Mouse (Mus musculus) intestine, postnatal 0 days (tissue): ENCODE results near the gene Tpcn2. TPM values are rescaled to one million over a fixed set of nuclear protein-coding genes. Genes with fewer than 3 reads are reported as not detected.

Experiments
- ATAC-seq: fragments of 200-750 bp; cut with Nextera tagmentation; 2 replicates; pipeline ENCODE4 v1.8.0; 2017; ENCODE audit warnings: mild to moderate bottlenecking, moderate TSS enrichment, moderate library complexity
- H3K27ac ChIP-seq: fragments of 300-500 bp; sonication (generic); 2 replicates; pipeline ENCODE4 v1.5.1; 2014; ENCODE audit warnings: mild to moderate bottlenecking, low read depth, low read length, moderate library complexity
- H3K27me3 ChIP-seq: fragments of 300-500 bp; sonication (generic); replicated peaks from 2 replicates; pipeline ENCODE4 v1.6.1; 2014; ENCODE audit warnings: low read length, mixed read lengths; ENCODE audit not compliant: control insufficient read depth, insufficient read depth
- H3K36me3 ChIP-seq: fragments of 300-500 bp; sonication (generic); 2 replicates; pipeline ENCODE4 v1.6.1; 2014; ENCODE audit warnings: mild to moderate bottlenecking, moderate library complexity; ENCODE audit not compliant: control insufficient read depth, insufficient read depth
- H3K4me1 ChIP-seq: fragments of 300-500 bp; sonication (generic); replicated peaks from 2 replicates; pipeline ENCODE4 v1.6.1; 2014; ENCODE audit warnings: antibody characterized with exemption, low read length, mixed read lengths; ENCODE audit not compliant: control insufficient read depth, insufficient read depth
- H3K4me2 ChIP-seq: fragments of 300-500 bp; sonication (generic); replicated peaks from 2 replicates; pipeline ENCODE4 v1.6.1; 2014; ENCODE audit warnings: low read depth, mild to moderate bottlenecking, moderate library complexity
- H3K4me3 ChIP-seq: fragments of 300-500 bp; sonication (generic); 2 replicates; pipeline ENCODE4 v1.5.1; 2014; ENCODE audit warnings: low read depth, low read length
- H3K9ac ChIP-seq: fragments of 300-500 bp; sonication (generic); 2 replicates; pipeline ENCODE4 v1.6.1; 2014; ENCODE audit warnings: mild to moderate bottlenecking, low read depth, low read length
- H3K9me3 ChIP-seq: fragments of 300-500 bp; sonication (generic); 2 replicates; pipeline ENCODE4 v1.6.1; 2016; ENCODE audit warnings: mixed run types; ENCODE audit not compliant: control insufficient read depth
- CTCF ChIP-seq: sonication (generic); IDR thresholded peaks from 2 replicates; pipeline ENCODE4 v1.5.1; 2016; ENCODE audit warnings: low read depth, mild to moderate bottlenecking, control low read depth, antibody characterized with exemption, moderate library complexity
- WGBS: fragments of 180-500 bp; shearing (Covaris S2); extraction: QIAGEN DNeasy Blood & Tissue Kit; methylation state at CpG from one replicate; pipeline ENCODE4 v1.1.7; 2014; 5-methylcytosine and 5-hydroxymethylcytosine counted together
- polyA plus RNA-seq: library from polyadenylated mRNA; unstranded; fragments of >200 nt; fragmentation: Nextera tagmentation; extraction: Ambion mirVana; gene quantifications from 2 replicates; pipeline ENCODE4 v1.2.1, GENCODE M21; 2015

Tpcn2 gene
- polyA plus RNA-seq, 1 experiment from 2014 or later, result 7.6 TPM

DNA sequence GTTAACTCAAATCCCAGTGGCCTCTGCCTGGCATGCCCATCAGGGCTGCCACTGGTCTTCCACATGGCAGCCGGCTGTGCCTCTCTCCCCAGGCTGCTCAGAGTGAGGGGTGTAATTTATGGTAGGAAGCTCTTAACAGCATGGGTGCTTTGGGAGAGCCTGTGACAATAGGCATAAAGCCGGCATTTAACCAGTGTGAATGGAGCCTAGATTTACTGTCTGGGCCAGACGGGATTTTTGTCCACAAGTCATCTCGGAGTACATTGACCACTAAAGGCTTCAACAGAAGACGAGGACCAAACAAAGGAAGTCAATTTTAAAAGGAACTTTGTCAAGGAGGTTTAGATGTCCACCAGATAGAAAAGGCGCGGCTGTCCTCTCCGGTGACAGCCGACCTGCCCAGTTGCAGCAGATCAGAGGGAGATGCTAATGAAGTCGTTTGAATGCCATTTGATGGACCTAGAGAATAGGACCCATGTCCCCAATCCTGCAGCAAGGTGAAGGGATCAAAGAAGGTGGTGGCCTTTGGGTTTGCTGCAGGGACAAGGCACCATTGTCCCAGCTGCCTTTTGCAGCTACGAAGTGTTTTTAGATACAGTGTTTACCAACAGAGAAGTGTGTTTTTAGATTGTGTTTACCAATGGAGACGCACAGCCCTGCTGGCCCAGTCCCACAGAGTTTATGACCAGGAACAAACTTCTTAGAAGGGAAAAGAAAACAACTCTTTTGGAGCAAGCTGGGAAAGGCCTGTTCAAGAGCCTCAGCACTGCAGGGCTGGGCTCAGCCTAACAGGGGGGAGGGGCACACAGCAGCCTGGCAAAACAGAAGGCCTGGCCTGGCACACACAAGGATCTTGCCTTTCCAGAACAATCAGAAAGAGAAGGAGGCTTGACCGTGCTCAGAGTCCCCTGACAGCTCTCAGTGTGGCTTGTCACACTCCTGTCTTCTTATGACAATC lies 124.2 kb downstream of the Tpcn2 start:
- Histone ChIP-seq H3K27me3 (no peaks in the 10 kb centered on the region; the same call in 1 of the 2 replicates), H3K4me1 (no peaks in the 10 kb centered on the region; the same call in 1 of the 2 replicates), H3K4me3 (no peak overlapping the region), H3K36me3 (no peaks in the 10 kb centered on the region), H3K9ac (no peak overlapping the region), H3K9me3 (no peaks in the 10 kb centered on the region), H3K27ac (peak overlapping the region; percentile 57), H3K4me2 (no peak overlapping the region)
- WGBS, result 49% methylated on average over 13 of the region's 13 CpGs
- 0 out of 2 replicates have a peak, but pooled peaks have one; percentile 28 for ATAC-seq
- no peak for TF ChIP-seq CTCF

DNA sequence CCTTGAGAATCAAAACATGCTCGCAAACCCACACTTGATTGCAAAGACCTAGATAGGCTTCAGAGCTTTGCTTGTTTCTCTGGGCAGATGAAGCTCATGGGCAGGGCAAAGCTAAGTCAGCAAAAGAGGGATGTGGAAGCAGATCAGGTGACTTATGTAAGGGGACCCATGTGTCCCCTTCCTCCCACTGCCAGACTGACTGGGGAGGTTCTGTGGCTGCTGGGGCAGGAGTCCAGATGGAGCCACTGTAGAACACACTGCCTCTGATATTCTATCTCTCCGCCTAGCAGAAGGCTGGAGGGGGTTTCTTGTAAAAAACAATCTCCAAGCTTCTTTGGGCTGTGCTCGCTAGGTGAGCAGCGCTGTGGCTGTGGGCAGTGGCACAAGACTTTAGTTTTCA lies 128.1 kb downstream of the Tpcn2 start:
- Histone ChIP-seq H3K4me1 (no peaks in the 10 kb centered on the region; the same call in 1 of the 2 replicates), H3K27me3 (no peaks in the 10 kb centered on the region; the same call in 1 of the 2 replicates), H3K36me3 (no peaks in the 10 kb centered on the region), H3K27ac (no peak overlapping the region), H3K9me3 (no peaks in the 10 kb centered on the region), H3K4me3 (no peak overlapping the region), H3K9ac (no peak overlapping the region), H3K4me2 (no peak overlapping the region)
- TF ChIP-seq CTCF, result no peak
- 80% methylated on average over 4 of the region's 4 CpGs for WGBS
- no peak for ATAC-seq

DNA sequence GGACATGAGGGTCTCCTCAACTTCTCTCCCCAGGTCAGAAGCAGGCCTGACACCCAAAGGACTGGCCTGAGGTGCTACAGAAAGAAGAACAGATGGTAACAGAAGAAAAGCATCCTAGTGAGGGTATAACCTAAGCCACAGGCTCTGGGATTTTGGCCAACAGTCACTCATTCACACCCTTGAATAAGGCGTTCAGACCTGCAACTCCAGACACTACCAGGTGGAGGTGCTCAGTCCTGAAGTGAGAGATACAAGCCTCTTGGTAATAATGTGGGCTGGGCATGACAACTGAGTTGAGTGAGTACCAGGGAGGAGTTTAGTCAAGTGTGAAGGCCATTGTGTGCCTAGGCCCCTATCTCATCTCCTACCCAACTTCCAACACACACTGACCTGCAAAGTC lies 129.7 kb downstream of the Tpcn2 start:
- Histone ChIP-seq H3K27me3 (no peaks in the 10 kb centered on the region; the same call in 1 of the 2 replicates), H3K27ac (no peak overlapping the region), H3K4me1 (no peaks in the 10 kb centered on the region), H3K9ac (no peak overlapping the region), H3K9me3 (no peaks in the 10 kb centered on the region), H3K36me3 (no peaks in the 10 kb centered on the region), H3K4me3 (no peak overlapping the region), H3K4me2 (no peak overlapping the region)
- no peak for ATAC-seq
- WGBS, result 52% methylated on average over 1 of the region's 1 CpGs
- peak; percentile 21; the same call in 1 of the 2 replicates for TF ChIP-seq CTCF

DNA sequence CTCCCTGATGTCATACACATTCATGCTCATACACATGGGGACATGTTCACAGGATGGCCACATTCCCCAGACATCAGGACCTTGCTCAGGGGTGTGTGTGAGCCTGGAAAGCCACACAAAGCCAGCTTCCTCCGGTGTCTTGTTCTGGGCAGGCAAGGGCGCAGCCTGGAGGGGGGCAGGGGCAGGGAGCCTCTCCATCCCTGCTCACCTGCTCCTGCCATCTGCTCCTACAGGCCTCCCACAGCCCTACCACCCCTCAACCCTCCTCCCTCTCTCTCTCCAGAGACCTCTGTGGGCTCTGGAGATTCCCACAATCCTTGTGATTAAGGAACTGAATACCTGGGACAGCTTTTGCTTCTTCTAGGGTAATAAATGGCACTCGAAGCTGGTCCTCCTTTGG lies 132.0 kb downstream of the Tpcn2 start:
- Histone ChIP-seq H3K9me3 (no peaks in the 10 kb centered on the region), H3K27ac (no peak overlapping the region), H3K4me3 (no peak overlapping the region), H3K4me1 (no peaks in the 10 kb centered on the region), H3K4me2 (no peak overlapping the region), H3K36me3 (no peaks in the 10 kb centered on the region), H3K27me3 (no peaks in the 10 kb centered on the region), H3K9ac (no peak overlapping the region)
- no peak for TF ChIP-seq CTCF
- ATAC-seq, result no peak
- WGBS, result 77% methylated on average over 3 of the region's 3 CpGs

DNA sequence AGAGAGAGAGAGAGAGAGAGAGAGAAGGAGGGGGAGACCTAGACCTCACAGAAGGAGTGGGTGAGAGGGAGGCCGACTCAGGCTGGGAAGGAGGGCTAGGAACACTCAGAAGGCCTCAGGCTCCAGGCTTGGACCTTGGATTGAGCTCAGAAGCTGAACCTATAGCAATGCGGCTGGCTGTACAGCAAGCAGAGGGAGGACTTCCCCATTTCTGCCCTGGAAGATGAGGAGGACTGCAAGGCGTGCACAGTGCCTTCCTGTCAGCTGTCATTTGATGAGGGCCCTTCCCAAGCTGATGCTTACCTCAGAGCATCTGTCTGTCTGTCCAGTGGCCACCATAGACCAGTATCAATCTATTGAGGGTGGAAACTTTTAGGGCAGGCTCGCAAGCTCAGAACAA lies 134.9 kb downstream of the Tpcn2 start:
- H3K4me2 ChIP-seq, result no peak overlapping the region
- H3K4me1 ChIP-seq, result no peaks in the 10 kb centered on the region
- H3K36me3 ChIP-seq, result no peaks in the 10 kb centered on the region
- no peak for TF ChIP-seq CTCF
- ATAC-seq, result no peak
- no peak overlapping the region for H3K27ac ChIP-seq
- H3K27me3 ChIP-seq, result no peaks in the 10 kb centered on the region
- no peaks in the 10 kb centered on the region for H3K9me3 ChIP-seq
- no peak overlapping the region for H3K9ac ChIP-seq
- H3K4me3 ChIP-seq, result no peak overlapping the region
- whole genome bisulfite sequencing, result 80% methylated on average over 4 of the region's 4 CpGs

DNA sequence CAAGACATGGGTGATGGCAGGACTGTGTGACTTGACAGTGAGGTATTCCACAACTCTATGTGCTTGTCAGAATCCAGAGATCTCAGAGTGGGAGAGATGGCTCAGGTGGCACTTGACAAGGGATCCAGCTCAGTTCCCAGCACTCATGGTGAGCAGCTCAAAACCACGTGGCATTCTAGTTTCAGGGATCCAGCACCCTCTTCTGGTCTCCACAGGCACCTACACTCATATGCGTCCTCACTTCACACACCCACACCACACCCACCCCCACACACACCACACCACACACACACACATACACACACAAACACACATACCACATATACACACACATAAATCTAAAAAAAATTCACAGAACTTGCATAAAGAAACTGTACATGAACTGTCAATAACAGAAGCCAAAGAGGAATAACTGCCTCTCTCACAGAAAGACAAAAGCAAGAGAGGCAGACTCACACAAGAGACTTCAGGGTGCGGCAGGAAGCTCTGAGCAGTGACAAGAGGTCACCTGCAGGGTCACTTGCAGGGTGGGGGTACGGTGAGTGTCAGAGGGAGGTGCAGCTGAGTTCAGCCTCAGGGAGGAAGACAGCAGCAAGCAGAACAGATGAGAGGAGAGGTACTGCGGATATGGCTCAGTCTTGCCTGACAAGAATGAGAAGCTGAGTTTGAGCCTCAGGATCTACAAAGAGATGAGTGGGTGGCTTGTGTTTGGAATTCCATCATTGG lies 135.7 kb downstream of the Tpcn2 start:
- Histone ChIP-seq H3K9me3 (no peaks in the 10 kb centered on the region), H3K9ac (no peak overlapping the region), H3K4me3 (no peak overlapping the region), H3K4me2 (no peak overlapping the region), H3K27ac (no peak overlapping the region), H3K27me3 (no peaks in the 10 kb centered on the region), H3K36me3 (no peaks in the 10 kb centered on the region), H3K4me1 (no peaks in the 10 kb centered on the region)
- TF ChIP-seq CTCF, result no peak
- no peak for ATAC-seq
- 69% methylated on average over 5 of the region's 5 CpGs for WGBS
